Mouse (Mus musculus): Measurements from ENCODE around the gene Dhx30. TPM values are rescaled to one million over a fixed set of nuclear protein-coding genes. Genes with fewer than 3 reads are reported as not detected.
A peak's percentile ranks its signal among the peaks of the same experiment; 100 is the strongest.

Gene Dhx30
- polyA plus RNA-seq, 1 experiment = 108 TPM

GRCm38 (mm10) chr9:110054781-110055180 lies 62.8 kb downstream of the Dhx30 start:
- H3K9ac ChIP-seq (ENCODE audit: low read depth, poor library complexity, severe bottlenecking) = no peak overlapping the region
- H3K9me3 ChIP-seq (replicated peaks; ENCODE audit: control insufficient read depth, insufficient read depth, low read length, poor library complexity, severe bottlenecking) = no peaks in the 10 kb centered on the region
- no peak overlapping the region for H3K27ac ChIP-seq (ENCODE audit: insufficient read depth, low read length)
- H3K4me3 ChIP-seq (ENCODE audit: low read depth, low read length) = no peak overlapping the region
- no peaks in the 10 kb centered on the region; the same call in 1 of the 2 replicates for H3K36me3 ChIP-seq (ENCODE audit: control insufficient read depth, insufficient read depth, low read length, poor library complexity, severe bottlenecking)
- peaks cover 2% of the 10 kb centered on the region for H3K4me1 ChIP-seq (ENCODE audit: control insufficient read depth, insufficient read depth, low read length)
- TF ChIP-seq CTCF (IDR thresholded peaks at IDR 0.05; ENCODE audit: low read depth, low read length) (no peak), POLR2A (IDR thresholded peaks at IDR 0.05; ENCODE audit: insufficient read depth, low read length) (no peak), EP300 (IDR thresholded peaks at IDR 0.05; ENCODE audit: insufficient read depth, low read depth, low read length) (no peak)
- H3K27me3 ChIP-seq (ENCODE audit: control insufficient read depth, insufficient read depth, low read length, poor library complexity, severe bottlenecking) = no peaks in the 10 kb centered on the region

GRCm38 (mm10) chr9:110054080-110054421 lies 63.6 kb downstream of the Dhx30 start:
- Histone ChIP-seq H3K4me3 (ENCODE audit: low read depth, low read length) (no peak overlapping the region), H3K36me3 (ENCODE audit: control insufficient read depth, insufficient read depth, low read length, poor library complexity, severe bottlenecking) (no peaks in the 10 kb centered on the region; the same call in 1 of the 2 replicates), H3K27ac (ENCODE audit: insufficient read depth, low read length) (no peak overlapping the region), H3K9ac (ENCODE audit: low read depth, poor library complexity, severe bottlenecking) (no peak overlapping the region), H3K4me1 (ENCODE audit: control insufficient read depth, insufficient read depth, low read length) (peaks cover 2% of the 10 kb centered on the region), H3K9me3 (replicated peaks; ENCODE audit: control insufficient read depth, insufficient read depth, low read length, poor library complexity, severe bottlenecking) (no peaks in the 10 kb centered on the region), H3K27me3 (ENCODE audit: control insufficient read depth, insufficient read depth, low read length, poor library complexity, severe bottlenecking) (no peaks in the 10 kb centered on the region)
- no peak for TF ChIP-seq CTCF (IDR thresholded peaks at IDR 0.05; ENCODE audit: low read depth, low read length)

GRCm38 (mm10) chr9:110053305-110054079 lies 64.1 kb downstream of the Dhx30 start:
- no peak for TF ChIP-seq CTCF (IDR thresholded peaks at IDR 0.05; ENCODE audit: low read depth, low read length)
- no peak for TF ChIP-seq EP300 (IDR thresholded peaks at IDR 0.05; ENCODE audit: insufficient read depth, low read depth, low read length)
- no peak for TF ChIP-seq POLR2A (IDR thresholded peaks at IDR 0.05; ENCODE audit: insufficient read depth, low read length)
- Histone ChIP-seq H3K27me3 (ENCODE audit: control insufficient read depth, insufficient read depth, low read length, poor library complexity, severe bottlenecking) (no peaks in the 10 kb centered on the region), H3K36me3 (ENCODE audit: control insufficient read depth, insufficient read depth, low read length, poor library complexity, severe bottlenecking) (no peaks in the 10 kb centered on the region; the same call in 1 of the 2 replicates), H3K27ac (ENCODE audit: insufficient read depth, low read length) (no peak overlapping the region), H3K9ac (ENCODE audit: low read depth, poor library complexity, severe bottlenecking) (no peak overlapping the region), H3K4me3 (ENCODE audit: low read depth, low read length) (no peak overlapping the region), H3K9me3 (replicated peaks; ENCODE audit: control insufficient read depth, insufficient read depth, low read length, poor library complexity, severe bottlenecking) (no peaks in the 10 kb centered on the region), H3K4me1 (ENCODE audit: control insufficient read depth, insufficient read depth, low read length) (peaks cover 2% of the 10 kb centered on the region)

GRCm38 (mm10) chr9:110052951-110053304 lies 64.7 kb downstream of the Dhx30 start:
- TF ChIP-seq CTCF (IDR thresholded peaks at IDR 0.05; ENCODE audit: low read depth, low read length) (no peak), EP300 (IDR thresholded peaks at IDR 0.05; ENCODE audit: insufficient read depth, low read depth, low read length) (no peak)
- no peak overlapping the region for H3K9ac ChIP-seq (ENCODE audit: low read depth, poor library complexity, severe bottlenecking)

GRCm38 (mm10) chr9:110051869-110052661 lies 65.6 kb downstream of the Dhx30 start:
- Histone ChIP-seq H3K4me3 (ENCODE audit: low read depth, low read length) (no peak overlapping the region), H3K27me3 (ENCODE audit: control insufficient read depth, insufficient read depth, low read length, poor library complexity, severe bottlenecking) (no peaks in the 10 kb centered on the region), H3K9me3 (replicated peaks; ENCODE audit: control insufficient read depth, insufficient read depth, low read length, poor library complexity, severe bottlenecking) (no peaks in the 10 kb centered on the region), H3K27ac (ENCODE audit: insufficient read depth, low read length) (peak overlapping the region; percentile 26; the same call in 1 of the 2 replicates), H3K4me1 (ENCODE audit: control insufficient read depth, insufficient read depth, low read length) (peaks cover 2% of the 10 kb centered on the region), H3K36me3 (ENCODE audit: control insufficient read depth, insufficient read depth, low read length, poor library complexity, severe bottlenecking) (no peaks in the 10 kb centered on the region; the same call in 1 of the 2 replicates), H3K9ac (ENCODE audit: low read depth, poor library complexity, severe bottlenecking) (no peak overlapping the region)
- TF ChIP-seq POLR2A (IDR thresholded peaks at IDR 0.05; ENCODE audit: insufficient read depth, low read length) (no peak), CTCF (IDR thresholded peaks at IDR 0.05; ENCODE audit: low read depth, low read length) (no peak), EP300 (IDR thresholded peaks at IDR 0.05; ENCODE audit: insufficient read depth, low read depth, low read length) (no peak)

More at GRCm38 (mm10) chr9:110052951-110053304, 64.7 kb downstream of the Dhx30 start:
- Histone ChIP-seq H3K4me3 (ENCODE audit: low read depth, low read length) (no peak overlapping the region), H3K36me3 (ENCODE audit: control insufficient read depth, insufficient read depth, low read length, poor library complexity, severe bottlenecking) (no peaks in the 10 kb centered on the region; the same call in 1 of the 2 replicates), H3K27me3 (ENCODE audit: control insufficient read depth, insufficient read depth, low read length, poor library complexity, severe bottlenecking) (no peaks in the 10 kb centered on the region), H3K4me1 (ENCODE audit: control insufficient read depth, insufficient read depth, low read length) (peaks cover 2% of the 10 kb centered on the region), H3K27ac (ENCODE audit: insufficient read depth, low read length) (no peak overlapping the region), H3K9me3 (replicated peaks; ENCODE audit: control insufficient read depth, insufficient read depth, low read length, poor library complexity, severe bottlenecking) (no peaks in the 10 kb centered on the region)

- Histone ChIP-seq H3K27me3 (ENCODE audit: control insufficient read depth, insufficient read depth, low read length, poor library complexity, severe bottlenecking) (no peaks in the 10 kb centered on the region), H3K4me1 (ENCODE audit: control insufficient read depth, insufficient read depth, low read length) (peaks cover 2% of the 10 kb centered on the region)
Observed at GRCm38 (mm10) chr9:110051184-110051583, 66.4 kb downstream of the Dhx30 start.

More at GRCm38 (mm10) chr9:110051184-110051583, 66.4 kb downstream of the Dhx30 start:
- Histone ChIP-seq H3K36me3 (ENCODE audit: control insufficient read depth, insufficient read depth, low read length, poor library complexity, severe bottlenecking) (no peaks in the 10 kb centered on the region; the same call in 1 of the 2 replicates), H3K27ac (ENCODE audit: insufficient read depth, low read length) (no peak overlapping the region), H3K4me3 (ENCODE audit: low read depth, low read length) (no peak overlapping the region), H3K9ac (ENCODE audit: low read depth, poor library complexity, severe bottlenecking) (no peak overlapping the region), H3K9me3 (replicated peaks; ENCODE audit: control insufficient read depth, insufficient read depth, low read length, poor library complexity, severe bottlenecking) (no peaks in the 10 kb centered on the region)
- no peak for TF ChIP-seq EP300 (IDR thresholded peaks at IDR 0.05; ENCODE audit: insufficient read depth, low read depth, low read length)
- no peak for TF ChIP-seq CTCF (IDR thresholded peaks at IDR 0.05; ENCODE audit: low read depth, low read length)
- TF ChIP-seq POLR2A (IDR thresholded peaks at IDR 0.05; ENCODE audit: insufficient read depth, low read length) = no peak

Measured in ES-Bruce4 (cell line).